Mouse (Mus musculus): ENCODE data around the gene Fkbp15.

DNA sequence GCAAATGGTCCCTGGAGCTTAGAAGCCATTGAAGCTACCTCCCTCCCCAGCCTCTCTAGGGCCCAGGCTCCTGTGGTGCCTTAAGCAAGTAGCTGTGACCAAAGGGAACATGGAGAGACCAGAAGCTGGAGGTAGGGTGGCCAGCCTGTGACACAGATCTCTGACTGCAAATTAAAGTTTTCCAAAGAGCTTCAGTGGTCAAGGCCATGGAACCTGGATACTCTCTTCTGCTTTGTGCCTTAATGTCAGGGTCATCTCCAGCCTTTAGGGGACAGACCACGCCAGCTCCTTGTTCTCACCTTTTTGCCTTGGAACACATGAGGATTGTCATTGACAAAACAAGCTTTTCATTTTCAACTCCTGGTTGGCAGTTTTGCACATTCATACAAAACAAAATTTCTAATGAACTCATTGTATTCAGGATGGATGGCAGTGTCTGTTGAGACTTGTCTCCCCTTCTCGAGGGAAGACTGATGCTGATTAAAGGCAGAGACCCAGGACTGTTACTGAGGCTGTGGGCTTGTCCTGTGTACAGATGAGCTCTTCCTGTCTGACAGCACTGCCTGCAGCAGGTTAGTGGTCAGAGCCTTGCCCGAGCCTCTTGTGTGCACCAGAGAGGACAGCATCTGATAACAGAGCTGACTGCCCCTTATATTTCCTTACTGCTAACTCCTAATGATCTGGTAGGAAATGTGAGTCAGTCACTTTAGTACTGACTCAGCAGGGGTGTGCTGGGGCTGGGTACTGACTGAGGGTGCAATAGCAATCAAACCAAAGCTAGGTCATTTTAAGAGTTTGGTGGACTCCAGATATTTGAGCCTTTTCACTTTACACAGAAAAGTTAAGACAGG lies 62.8 kb downstream of the Fkbp15 start:
- no peak for TF ChIP-seq CTCF (IDR thresholded peaks at IDR 0.05; ENCODE audit: borderline replicate concordance, insufficient read depth, low read depth, low read length)
- TF ChIP-seq POLR2A (IDR thresholded peaks at IDR 0.05; ENCODE audit: borderline replicate concordance, insufficient read depth, low read length) = no peak
